Mouse (Mus musculus) heart, adult 18-20 months (tissue): ENCODE measurements around the gene Slc35a3. TPM values are rescaled to one million over a fixed set of nuclear protein-coding genes. Genes with fewer than 3 reads are reported as not detected.

Experiments used
- DNase-seq, 2 experiments: peaks; one replicate each; pipeline ENCODE4 v3.0.0; 2021 to 2022; ENCODE audit warnings: mixed read lengths in 1 of 2
- total RNA-seq, 2 experiments: library from RNA; stranded (reverse); gene quantifications; 2 replicates each; pipeline ENCODE4 v1.2.3; 2021

Slc35a3 gene
- total RNA-seq, 2 experiments from 2014 or later: 10.7 to 11.1 TPM

DNA sequence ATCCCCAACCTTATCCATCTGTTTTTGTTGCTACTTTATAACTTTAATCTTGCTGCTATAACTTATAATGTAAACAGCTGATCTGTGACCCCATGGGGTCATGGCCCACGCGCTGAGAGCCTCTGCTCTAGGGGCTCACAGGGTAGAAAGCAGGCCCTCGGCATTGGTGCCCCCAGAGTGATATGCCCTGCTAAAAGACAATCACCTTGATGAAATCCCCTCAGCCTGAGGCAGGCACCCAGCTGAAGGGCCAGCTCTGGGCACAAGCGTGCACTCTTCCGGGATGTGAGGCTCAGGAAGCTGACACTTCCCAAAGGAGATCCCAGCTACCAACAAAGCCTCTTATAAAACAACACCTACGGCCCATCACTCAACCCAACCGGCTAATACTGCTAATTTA, 74.1 kb downstream of the Slc35a3 start:
- no peak for DNase-seq

DNA sequence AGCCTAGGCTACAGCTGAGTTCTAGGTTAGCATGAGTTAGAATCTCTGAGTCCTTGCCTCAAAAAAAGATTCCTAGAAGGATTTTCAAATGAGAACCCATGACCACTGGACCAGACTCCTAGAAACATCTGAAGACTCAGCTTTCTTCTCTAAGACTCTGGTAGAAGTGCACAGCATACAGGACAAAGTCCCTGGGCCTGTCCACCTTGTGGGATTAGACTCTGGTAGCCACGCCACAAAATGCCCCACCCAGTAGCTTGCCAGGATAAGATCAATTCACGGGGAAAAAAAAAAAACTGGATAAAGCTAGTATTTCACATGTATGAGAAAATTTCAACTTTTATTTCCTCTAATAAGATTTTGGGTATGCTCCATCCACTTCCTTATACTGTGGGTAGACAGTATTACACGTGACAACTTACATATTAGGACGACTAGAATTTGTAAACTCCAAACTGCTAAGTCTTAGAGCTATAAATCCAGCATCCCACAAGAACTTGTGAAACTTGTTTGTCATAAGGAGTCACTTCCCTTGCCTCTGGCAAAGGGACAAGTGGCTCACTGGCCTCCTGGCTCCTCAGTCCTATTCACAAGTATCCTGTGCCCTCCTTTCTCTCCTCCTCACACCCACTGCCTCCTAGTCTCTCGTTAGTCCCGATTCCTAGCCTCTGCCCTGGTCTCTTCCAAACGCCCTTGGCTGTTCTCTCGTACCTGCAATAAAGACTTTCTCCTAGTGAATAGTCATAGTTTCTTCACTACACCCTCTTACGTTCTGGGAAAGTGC, 74.7 kb downstream of the Slc35a3 start:
- DNase-seq: no peak

DNA sequence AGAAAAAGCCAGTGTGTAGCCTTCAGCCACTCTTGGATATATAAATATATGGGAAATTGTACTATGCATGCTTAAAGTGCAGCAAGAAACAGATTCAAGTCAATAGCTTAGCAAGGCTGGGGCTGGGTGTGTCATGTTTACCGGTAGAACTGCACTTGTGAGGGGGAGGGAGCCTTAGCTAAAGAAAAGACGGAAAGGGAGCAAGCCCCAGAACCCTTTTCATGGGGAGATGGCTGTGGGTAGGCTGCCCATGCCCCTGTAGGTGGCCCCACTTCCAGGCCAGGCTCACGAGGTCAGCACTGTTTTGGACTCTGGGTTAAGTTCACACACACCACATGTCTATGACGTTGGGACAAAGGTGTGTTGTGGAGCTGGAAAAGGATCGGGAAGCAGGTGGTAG, 76.8 kb downstream of the Slc35a3 start:
- no peak for DNase-seq

DNA sequence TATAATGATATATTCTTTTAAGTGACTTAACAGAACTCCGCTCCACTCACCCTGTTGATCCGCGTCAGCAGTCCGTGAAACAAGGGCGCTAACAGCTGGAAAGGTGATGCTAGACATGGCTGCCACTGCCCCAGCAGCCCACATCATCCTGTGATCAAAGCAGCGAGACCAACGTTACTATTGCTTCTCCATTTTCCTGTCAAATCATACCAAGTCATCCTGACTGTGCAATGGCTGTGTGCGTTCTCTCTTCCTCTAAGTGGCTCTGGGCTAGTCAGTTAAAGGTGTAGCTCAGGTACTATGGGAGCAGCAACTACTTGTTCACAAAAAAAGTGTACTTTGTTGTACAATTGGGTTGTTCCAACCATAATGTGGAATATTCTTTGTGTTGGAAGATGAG, 77.8 kb downstream of the Slc35a3 start:
- no peak for DNase-seq

DNA sequence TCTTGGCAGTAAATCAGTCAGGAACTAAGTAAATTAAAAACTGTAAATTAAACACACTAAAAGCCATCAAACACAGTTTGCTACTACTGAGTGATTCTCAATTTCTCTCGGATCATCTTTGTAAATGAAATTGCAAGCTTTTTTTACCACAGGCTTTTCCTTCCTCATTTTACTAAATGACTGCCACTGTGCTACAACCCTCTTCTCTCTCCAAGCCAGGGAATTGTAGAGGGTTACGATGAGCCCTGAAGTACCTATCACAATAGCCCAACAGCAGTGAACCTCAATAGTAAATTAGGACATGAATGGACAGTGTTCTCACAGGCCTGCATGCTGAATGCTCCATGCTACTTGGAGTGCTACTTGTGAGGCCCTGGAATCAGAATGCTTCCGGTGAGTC, 78.5 kb downstream of the Slc35a3 start:
- DNase-seq: no peak

DNA sequence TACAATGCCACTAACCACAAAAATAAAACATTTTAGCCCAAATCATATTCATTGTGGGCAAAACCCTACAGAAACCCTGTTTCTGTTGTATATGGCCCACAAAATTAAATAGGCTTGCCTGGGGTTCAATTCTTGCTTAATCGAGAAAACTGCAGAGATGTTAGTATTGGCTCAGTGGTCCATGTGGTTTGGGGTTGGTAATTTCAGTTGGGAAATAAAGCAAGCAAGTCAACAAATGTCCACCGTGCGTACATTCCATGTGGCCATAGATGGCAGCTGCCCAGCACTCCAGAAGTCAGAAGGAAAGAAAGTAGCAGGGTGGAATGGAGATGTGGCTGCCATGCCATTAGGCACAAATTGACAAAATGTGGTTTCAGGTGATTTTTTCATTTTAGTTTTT, 79.7 kb downstream of the Slc35a3 start:
- DNase-seq: no peak

DNA sequence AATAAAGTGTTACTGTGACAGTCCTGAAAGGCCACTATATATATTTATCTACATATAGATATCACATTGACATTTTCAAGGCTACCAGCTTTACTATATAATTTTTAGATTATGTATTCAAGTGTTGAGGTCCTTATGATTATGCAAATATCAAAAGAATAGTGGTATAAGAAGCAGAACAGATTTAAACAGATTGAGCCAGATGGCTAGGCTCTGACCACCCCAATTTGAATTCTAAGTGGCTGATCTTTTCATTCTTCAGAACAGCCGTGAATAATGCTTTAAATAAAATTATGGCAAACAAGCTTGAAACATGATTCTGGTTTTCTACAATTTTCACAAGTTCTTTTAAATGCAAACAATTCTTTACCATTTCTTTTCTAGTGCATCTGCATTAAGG, 81.2 kb downstream of the Slc35a3 start:
- no peak for DNase-seq

DNA sequence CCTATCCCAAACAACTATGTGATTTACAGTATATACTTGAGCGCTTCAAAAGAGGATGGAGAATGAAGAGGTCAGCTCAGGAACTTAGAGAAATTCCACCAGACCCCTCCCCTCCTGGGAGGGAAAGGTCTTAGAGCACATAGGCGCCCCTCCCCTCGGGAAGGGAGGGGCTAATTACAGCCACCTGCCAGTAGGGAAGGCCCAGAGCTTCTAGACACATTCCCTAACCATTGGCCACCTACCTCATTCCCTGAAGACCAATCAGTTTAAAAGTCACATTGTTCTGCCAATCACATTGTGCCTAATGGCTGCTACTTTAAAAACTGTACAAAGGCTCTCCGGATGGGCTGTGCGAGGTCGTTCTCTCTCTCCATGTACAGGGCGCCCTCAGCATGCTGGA, 90.0 kb downstream of the Slc35a3 start:
- DNase-seq: no peak

DNA sequence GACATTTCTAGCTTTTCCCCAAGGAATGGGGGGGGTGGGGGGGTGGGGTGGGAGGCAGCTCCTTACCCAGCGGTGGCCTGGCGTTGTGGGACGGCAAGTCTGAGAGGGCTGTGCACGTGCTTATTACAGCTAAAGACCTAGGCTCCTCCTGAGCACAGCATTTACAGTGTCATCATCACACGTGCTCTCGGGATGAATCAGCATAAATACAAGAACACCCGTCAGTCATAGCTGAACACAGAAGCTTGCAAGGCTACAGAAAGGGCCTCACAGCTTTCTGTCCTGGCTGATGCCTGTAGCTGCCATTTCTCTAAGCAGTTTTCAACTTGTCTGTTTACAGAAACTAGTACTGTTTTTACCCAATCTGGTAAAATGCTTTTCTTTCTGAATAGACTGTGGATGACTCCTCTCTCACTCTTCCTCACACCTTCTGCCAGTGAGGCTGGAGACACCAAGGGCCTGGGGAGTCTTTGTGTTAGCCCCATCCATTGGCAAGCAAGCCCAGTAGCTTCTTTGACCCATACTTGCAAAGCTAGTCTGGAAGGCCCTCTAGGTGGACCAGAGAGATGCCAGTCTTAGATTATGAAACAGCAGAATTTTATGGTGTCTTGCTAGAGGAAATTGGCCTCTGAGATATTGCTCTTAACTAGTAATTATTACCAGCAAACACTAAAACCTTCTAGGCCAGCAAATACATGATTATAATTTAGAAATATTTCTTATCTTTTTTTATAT, 91.8 kb downstream of the Slc35a3 start:
- no peak for DNase-seq

Other genes with a start within 250 kb of the Slc35a3 start
- 10 to 100 TPM; 19.9 to 22.7 TPM for gene Rtca, start 204.6 kb downstream of the Slc35a3 start, total RNA-seq
- gene Dbt, start 199.8 kb downstream of the Slc35a3 start, total RNA-seq: 10 to 100 TPM; 51.0 to 54.6 TPM
- 10 to 100 TPM; 75.5 to 77.6 TPM for gene Lrrc39, start 149.9 kb downstream of the Slc35a3 start, total RNA-seq
- 1 to 10 TPM; 1.6 to 2.2 TPM for gene Sass6, start 117.8 kb downstream of the Slc35a3 start, total RNA-seq
- 1 to 10 TPM; 4.8 to 5.3 TPM for gene Trmt13, start 98.2 kb downstream of the Slc35a3 start, total RNA-seq
- 10 to 100 TPM; 15.9 to 18.4 TPM for gene Mfsd14a, start 50.2 kb downstream of the Slc35a3 start, total RNA-seq
- gene Gm43191, start 31.6 kb downstream of the Slc35a3 start, total RNA-seq: not detected
- gene Agl, start 95.3 kb upstream of the Slc35a3 start, total RNA-seq: 100 to 1,000 TPM; 189 to 193 TPM
- gene Frrs1, start 146.6 kb upstream of the Slc35a3 start, total RNA-seq: 1 to 10 TPM; 2.6 to 4.8 TPM